Mouse (Mus musculus): ENCODE measurements at regions not wholly inside any gene's neighbourhood (a gene's known extent, or its start where the extent isn't known, plus 50 kb on each side); places are given as distances from the start of the nearest gene placed in this dataset.

GRCm38 (mm10) chr1:51697265-51698192 lies 218.3 kb downstream of the Myo1b start:
- no peak for TF ChIP-seq FLI1 (IDR thresholded peaks at IDR 0.05; ENCODE audit: low read length)
- no peak for TF ChIP-seq GATA1 (IDR thresholded peaks at IDR 0.05; ENCODE audit: borderline replicate concordance, low read length)

Measured in megakaryocyte, embryonic 14.5 days (primary cell).